Mouse (Mus musculus): Measurements from ENCODE around the gene Olfr744.
"Not testable (repeated sequence)": the region's sequence is repeated elsewhere in the genome, so short reads cannot be mapped to it uniquely, and the experiment has no call there.

Olfr744 gene

DNA sequence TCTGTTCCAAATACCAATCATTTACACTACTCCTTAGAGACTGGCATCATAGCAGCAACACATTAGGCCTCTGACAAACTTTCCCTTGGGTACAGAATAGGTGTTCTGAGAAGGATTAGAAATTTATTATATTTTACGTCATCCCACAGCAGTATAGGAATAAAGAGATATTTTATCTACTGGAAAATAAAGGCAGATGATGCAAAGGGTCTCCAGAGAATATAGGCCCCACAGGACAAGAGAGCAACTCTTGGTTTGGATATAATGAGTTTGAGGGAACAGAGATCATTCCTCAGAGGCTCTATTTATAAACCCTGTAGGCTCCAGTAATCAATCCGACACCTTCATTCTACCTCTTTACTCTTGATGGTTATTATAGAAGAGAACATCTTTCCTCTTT lies at the start of gene Olfr744:
Gene Olfr744 (plus strand): TSS at position 301 of the 400 bp plus-strand sequence.
- POLR2A ChIA-PET = no interaction called here
- CTCF ChIA-PET = no interaction called here

DNA sequence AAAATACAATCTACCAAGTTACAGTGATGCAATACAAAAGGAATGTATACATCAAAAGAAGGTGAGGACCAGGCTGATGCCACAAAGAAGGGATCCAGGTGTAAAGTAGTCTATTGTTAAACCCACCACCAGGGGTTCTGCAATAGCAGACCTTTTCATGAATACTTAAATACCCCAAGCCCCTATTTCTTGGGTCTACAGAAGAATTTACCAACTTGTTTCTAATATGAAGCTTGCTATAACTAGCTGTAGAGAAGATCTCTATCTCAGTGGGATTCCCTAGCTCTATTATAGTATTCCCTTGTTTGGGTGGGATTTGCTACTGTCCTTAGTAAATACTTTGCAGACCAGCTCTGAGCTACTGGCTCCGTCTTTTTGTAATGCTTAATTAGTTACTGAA lies 41.6 kb upstream of the Olfr744 start:
- POLR2A ChIA-PET = not testable (repeated sequence)

DNA sequence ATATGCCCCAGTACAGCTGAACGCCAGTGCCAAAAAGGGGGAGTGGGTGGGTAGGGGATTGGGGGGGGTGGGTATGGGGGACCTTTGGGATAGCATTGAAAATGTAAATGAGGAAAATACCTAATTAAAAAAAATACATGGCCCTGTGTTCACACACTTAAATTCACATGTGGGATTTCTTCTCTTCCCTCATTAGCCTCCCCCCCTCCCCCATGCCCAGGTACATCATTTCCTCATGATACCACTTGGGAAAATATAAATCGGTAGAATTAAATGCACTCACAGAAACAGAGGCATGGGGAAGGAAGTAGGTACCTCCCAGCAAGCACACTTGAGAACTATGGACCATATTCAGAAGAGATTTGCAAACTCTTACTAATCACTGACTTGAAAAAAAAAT lies 24.4 kb downstream of the Olfr744 start, which contains the start of gene Olfr745:
Gene Olfr745 (plus strand): TSS at position 301 of the 400 bp plus-strand sequence.
- POLR2A ChIA-PET = interaction anchor here in 1 of 4 experiments (0.7 kb wide), 1 partner anchor 314 kb away, joined by 10 read pairs; no protein-coding TSS in a partner anchor
- CTCF ChIA-PET = no interaction called here

More for the DNA sequence above, 41.6 kb upstream of the Olfr744 start:
- CTCF ChIA-PET = interaction anchor here in 1 of 4 experiments (0.6 kb wide), 1 partner anchor 126 kb away, joined by 3 read pairs; no protein-coding TSS in a partner anchor

DNA sequence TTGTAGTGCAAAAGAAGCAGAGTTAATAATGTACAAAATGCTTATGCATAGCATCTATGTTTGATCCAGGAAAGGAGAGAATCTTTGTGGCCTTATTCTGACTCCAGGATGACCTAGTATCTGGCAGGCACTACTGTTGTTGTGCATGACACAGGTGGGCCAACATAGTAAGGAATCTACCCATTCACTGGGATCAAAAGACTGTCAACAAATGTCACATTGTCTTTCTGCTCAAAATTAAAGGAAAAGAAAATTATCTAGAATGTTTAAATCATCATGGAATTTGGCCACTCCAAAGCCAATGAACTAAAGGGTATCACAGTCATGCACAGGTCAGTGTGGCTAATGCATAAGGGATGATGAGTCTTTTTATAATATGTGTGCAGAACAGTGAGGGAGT lies 32.1 kb downstream of the Olfr744 start, which contains the start of gene Olfr746:
Gene Olfr746 (plus strand): TSS at position 301 of the 400 bp plus-strand sequence.
- ChIA-PET CTCF (no interaction called here), POLR2A (no interaction called here)
